Mouse (Mus musculus): Measurements from ENCODE around the gene Ccdc71.

- TF ChIP-seq CTCF (IDR thresholded peaks at IDR 0.05; ENCODE audit: low read depth) (no peak), EP300 (optimal IDR thresholded peaks at IDR 0.05) (no peak)
Observed at GRCm38 (mm10) chr9:108499231-108499630, 38.9 kb downstream of the Ccdc71 start.

Data from stomach, postnatal 0 days (tissue).